Mouse (Mus musculus): ENCODE measurements at regions not wholly inside any gene's neighbourhood (a gene's known extent, or its start where the extent isn't known, plus 50 kb on each side); places are given as distances from the start of the nearest gene placed in this dataset.

DNA sequence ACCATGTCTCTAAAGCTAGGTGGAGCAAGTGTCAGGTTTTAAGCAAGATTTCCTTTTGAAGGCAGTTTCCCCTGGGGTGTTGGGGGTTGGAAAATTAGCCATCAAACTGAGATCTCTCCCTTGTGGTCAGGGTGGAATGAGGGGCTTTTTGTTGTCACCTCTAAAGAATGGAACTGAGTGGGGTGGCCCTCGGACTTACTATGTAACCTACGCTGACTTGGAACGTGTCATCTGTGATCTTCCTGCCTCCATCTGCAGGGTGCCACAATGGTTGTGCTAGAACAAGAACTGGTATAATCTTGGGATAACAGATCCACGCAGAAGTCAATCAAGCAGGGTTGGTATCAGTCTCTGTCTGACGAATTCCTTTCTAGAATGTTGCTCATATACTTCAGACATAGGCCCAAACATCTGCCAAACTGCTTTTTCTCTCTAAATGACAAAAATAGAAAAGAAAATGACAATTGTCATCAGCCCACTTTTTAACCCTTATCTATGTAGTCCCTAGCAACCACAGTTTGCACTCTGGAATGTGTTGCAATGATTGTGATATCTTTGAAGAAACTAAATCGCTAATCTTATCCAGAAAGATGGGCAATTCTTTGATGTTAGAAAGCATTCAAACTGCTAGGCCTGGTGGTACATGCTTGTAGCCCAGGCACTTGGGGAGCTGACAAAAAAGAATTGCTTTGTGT, 50.8 kb upstream of the Sgk1 start:
- no peak for DNase-seq (ENCODE audit: low read depth)

Measured in gonadal fat pad, adult 2 months (tissue).